Mouse (Mus musculus) thymus, adult 2 months (tissue): Measurements from ENCODE around the gene Tlk1. TPM values are rescaled to one million over a fixed set of nuclear protein-coding genes. Genes with fewer than 3 reads are reported as not detected.

Source experiments
- DNase-seq: peaks from one replicate; pipeline ENCODE4 v3.0.0; 2021
- H3K27ac ChIP-seq: fragments of 200-500 bp; 2 replicates; pipeline ENCODE4 v1.5.1; 2012; ENCODE audit warnings: low read length, control low read depth; ENCODE audit not compliant: control insufficient read depth, insufficient read depth
- H3K27me3 ChIP-seq: fragments of 200-500 bp; 2 replicates; pipeline ENCODE4 v1.6.1; 2012; ENCODE audit warnings: mild to moderate bottlenecking, low read length, moderate library complexity, mixed read lengths; ENCODE audit not compliant: control insufficient read depth, insufficient read depth
- H3K36me3 ChIP-seq: fragments of 200-500 bp; 2 replicates; pipeline ENCODE4 v1.6.1; 2012; ENCODE audit warnings: mild to moderate bottlenecking, low read length, moderate library complexity; ENCODE audit not compliant: control insufficient read depth, insufficient read depth
- H3K4me1 ChIP-seq: fragments of 200-500 bp; replicated peaks from 2 replicates; pipeline ENCODE4 v1.6.1; 2012; ENCODE audit warnings: low read length; ENCODE audit not compliant: control insufficient read depth, insufficient read depth
- H3K4me3 ChIP-seq: fragments of 200-500 bp; 2 replicates; pipeline ENCODE4 v1.5.1; 2012; ENCODE audit warnings: mild to moderate bottlenecking, low read length, control low read depth, moderate library complexity; ENCODE audit not compliant: control insufficient read depth, insufficient read depth
- CTCF ChIP-seq: fragments of 200-500 bp; IDR thresholded peaks from 2 replicates; pipeline ENCODE4 v1.5.1; 2012; ENCODE audit warnings: mild to moderate bottlenecking, control low read depth, low read length, moderate library complexity, borderline replicate concordance; ENCODE audit not compliant: control insufficient read depth, poor library complexity, insufficient read depth; ENCODE audit errors: extremely low read depth
- POLR2A ChIP-seq: fragments of 200-500 bp; IDR thresholded peaks from 2 replicates; pipeline ENCODE4 v1.6.1; 2012; ENCODE audit warnings: mild to moderate bottlenecking, low read length, control low read depth, moderate library complexity; ENCODE audit not compliant: control insufficient read depth, poor library complexity, insufficient read depth; ENCODE audit errors: extremely low read depth
- WGBS: fragments of 180-500 bp; shearing (Covaris S2); methylation state at CpG from one replicate; pipeline ENCODE4 v1.1.7; 2018; 5-methylcytosine and 5-hydroxymethylcytosine counted together
- polyA plus RNA-seq: library from polyadenylated mRNA; depleted of rRNA; stranded (reverse); fragments of >200 nt; gene quantifications from 2 replicates; pipeline ENCODE4 v1.2.3, GENCODE M21; 2012

Gene Tlk1
- polyA plus RNA-seq, 1 experiment: 25.4 TPM

- H3K27ac ChIP-seq: no peak overlapping the region
- H3K36me3 ChIP-seq: peaks cover 4% of the 10 kb centered on the region; the same call in 1 of the 2 replicates
- H3K4me1 ChIP-seq: peaks cover 5% of the 10 kb centered on the region; the same call in 1 of the 2 replicates
- H3K27me3 ChIP-seq: no peaks in the 10 kb centered on the region
- no peak for DNase-seq
- 94% methylated on average over 6 of the region's 6 CpGs for WGBS
- H3K4me3 ChIP-seq: no peak overlapping the region
- TF ChIP-seq CTCF (no peak), POLR2A (no peak)
Observed at GRCm38 (mm10) chr2:70802658-70803057, 22.9 kb downstream of the Tlk1 start.

GRCm38 (mm10) chr2:70801543-70801942, 24.0 kb downstream of the Tlk1 start:
- H3K36me3 ChIP-seq: peaks cover 4% of the 10 kb centered on the region; the same call in 1 of the 2 replicates
- H3K4me3 ChIP-seq: no peak overlapping the region
- DNase-seq: no peak
- H3K27me3 ChIP-seq: no peaks in the 10 kb centered on the region
- TF ChIP-seq CTCF (no peak), POLR2A (no peak)
- H3K27ac ChIP-seq: no peak overlapping the region
- H3K4me1 ChIP-seq: peaks cover 5% of the 10 kb centered on the region; the same call in 1 of the 2 replicates

- Histone ChIP-seq H3K4me1 (peaks cover 5% of the 10 kb centered on the region; the same call in 1 of the 2 replicates), H3K36me3 (no peaks in the 10 kb centered on the region)
Observed at GRCm38 (mm10) chr2:70800396-70800795, 25.1 kb downstream of the Tlk1 start.

GRCm38 (mm10) chr2:70793276-70793675, 32.3 kb downstream of the Tlk1 start:
- H3K27ac ChIP-seq: no peak overlapping the region
- DNase-seq: no peak
- WGBS: 94% methylated on average over 4 of the region's 4 CpGs
- H3K4me1 ChIP-seq: no peaks in the 10 kb centered on the region
- no peak overlapping the region for H3K4me3 ChIP-seq
- TF ChIP-seq CTCF: no peak
- TF ChIP-seq POLR2A: no peak
- no peaks in the 10 kb centered on the region for H3K36me3 ChIP-seq
- no peaks in the 10 kb centered on the region for H3K27me3 ChIP-seq

More at GRCm38 (mm10) chr2:70800396-70800795, 25.1 kb downstream of the Tlk1 start:
- TF ChIP-seq POLR2A (no peak), CTCF (no peak)
- H3K4me3 ChIP-seq: no peak overlapping the region
- 98% methylated on average over 1 of the region's 1 CpGs for WGBS
- no peaks in the 10 kb centered on the region for H3K27me3 ChIP-seq
- no peak overlapping the region for H3K27ac ChIP-seq
- no peak for DNase-seq

- no peaks in the 10 kb centered on the region; the same call in 1 of the 2 replicates for H3K36me3 ChIP-seq
- DNase-seq: no peak
- TF ChIP-seq POLR2A: no peak
- TF ChIP-seq CTCF: no peak
- H3K27me3 ChIP-seq: no peaks in the 10 kb centered on the region
- H3K4me1 ChIP-seq: no peaks in the 10 kb centered on the region
- WGBS: 30% methylated on average over 2 of the region's 2 CpGs
- H3K27ac ChIP-seq: no peak overlapping the region
- H3K4me3 ChIP-seq: no peak overlapping the region
Observed at GRCm38 (mm10) chr2:70790246-70790645, 35.3 kb downstream of the Tlk1 start.

GRCm38 (mm10) chr2:70789331-70789730, 36.2 kb downstream of the Tlk1 start:
- H3K36me3 ChIP-seq: no peaks in the 10 kb centered on the region; the same call in 1 of the 2 replicates
- no peak for TF ChIP-seq POLR2A
- H3K27me3 ChIP-seq: no peaks in the 10 kb centered on the region
- DNase-seq: no peak
- H3K4me3 ChIP-seq: no peak overlapping the region
- no peaks in the 10 kb centered on the region for H3K4me1 ChIP-seq
- 95% methylated on average over 3 of the region's 3 CpGs for WGBS
- no peak overlapping the region for H3K27ac ChIP-seq

- TF ChIP-seq CTCF (no peak), POLR2A (no peak)
- Histone ChIP-seq H3K27me3 (no peaks in the 10 kb centered on the region), H3K36me3 (no peaks in the 10 kb centered on the region; the same call in 1 of the 2 replicates), H3K4me1 (peaks cover 6% of the 10 kb centered on the region), H3K27ac (no peak overlapping the region), H3K4me3 (no peak overlapping the region)
- no peak for DNase-seq
- 93% methylated on average over 4 of the region's 4 CpGs for WGBS
Observed at GRCm38 (mm10) chr2:70784447-70784846, 41.1 kb downstream of the Tlk1 start.
